Mouse (Mus musculus) lung, postnatal 10 days (tissue): ENCODE results near the gene Npy1r.
A peak's percentile ranks its signal among the peaks of the same experiment; 100 is the strongest.

Experiments
- DNase-seq: peaks from one replicate; pipeline ENCODE4 v3.0.0; 2021

Npy1r gene

GRCm38 (mm10) chr8:66696970-66697843 lies at the start of gene Npy1r:
Npy1r (plus strand) TSS chr8:66697192.
- DNase-seq, result peak; percentile 63

- no peak for DNase-seq
These were observed 15.7 kb upstream of the Npy1r start for GRCm38 (mm10) chr8:66681261-66681660.

GRCm38 (mm10) chr8:66687511-66688329 lies 9.3 kb upstream of the Npy1r start, which contains the start of gene Npy5r:
Npy5r (minus strand) TSS chr8:66688128.
- DNase-seq, result no peak

GRCm38 (mm10) chr8:66688395-66688794 lies 8.6 kb upstream of the Npy1r start:
- DNase-seq, result no peak

DNA sequence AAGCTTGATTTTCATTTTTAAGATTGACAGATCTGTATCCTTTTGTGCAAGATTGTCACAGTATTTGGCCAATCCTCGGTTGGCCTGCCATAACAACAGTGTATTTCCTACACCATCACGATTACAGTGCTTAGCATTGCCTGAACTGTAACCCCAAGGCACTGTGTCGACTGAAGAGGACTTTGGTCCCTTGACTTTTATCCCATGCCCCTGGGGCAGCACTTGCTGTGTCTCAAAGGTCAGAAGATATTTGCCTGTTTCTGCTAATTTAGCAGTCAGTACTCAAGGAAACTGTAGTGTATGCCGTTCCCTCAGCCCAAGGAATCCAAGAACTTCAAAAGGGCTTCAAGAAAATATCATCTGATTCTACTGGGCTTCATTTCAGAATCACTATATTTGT lies 8.2 kb upstream of the Npy1r start:
- DNase-seq, result no peak

DNA sequence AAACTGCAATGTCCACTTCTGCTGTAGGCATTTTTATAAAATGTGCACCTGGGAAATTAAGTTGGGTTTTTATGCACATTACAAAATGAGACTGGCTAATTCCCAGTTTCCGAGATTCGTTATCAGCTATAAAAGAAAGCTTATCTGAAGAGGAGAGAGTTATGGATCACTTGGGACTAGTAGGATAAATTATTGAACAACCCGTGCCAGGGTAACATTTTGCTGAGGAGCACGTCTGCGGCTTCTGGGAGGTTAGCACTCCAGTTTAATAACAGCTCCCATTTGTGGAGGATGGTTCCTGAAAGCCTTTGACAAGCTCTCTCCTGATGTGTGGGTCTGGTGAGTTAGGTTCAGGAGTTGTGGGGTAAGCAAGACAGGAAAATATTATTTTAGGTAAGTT lies 6.6 kb upstream of the Npy1r start:
- no peak for DNase-seq

- DNase-seq, result no peak
These were observed 1.0 kb downstream of the Npy1r start for GRCm38 (mm10) chr8:66698011-66698410.

- DNase-seq, result no peak
These were observed 1.8 kb downstream of the Npy1r start for GRCm38 (mm10) chr8:66698782-66699181.

DNA sequence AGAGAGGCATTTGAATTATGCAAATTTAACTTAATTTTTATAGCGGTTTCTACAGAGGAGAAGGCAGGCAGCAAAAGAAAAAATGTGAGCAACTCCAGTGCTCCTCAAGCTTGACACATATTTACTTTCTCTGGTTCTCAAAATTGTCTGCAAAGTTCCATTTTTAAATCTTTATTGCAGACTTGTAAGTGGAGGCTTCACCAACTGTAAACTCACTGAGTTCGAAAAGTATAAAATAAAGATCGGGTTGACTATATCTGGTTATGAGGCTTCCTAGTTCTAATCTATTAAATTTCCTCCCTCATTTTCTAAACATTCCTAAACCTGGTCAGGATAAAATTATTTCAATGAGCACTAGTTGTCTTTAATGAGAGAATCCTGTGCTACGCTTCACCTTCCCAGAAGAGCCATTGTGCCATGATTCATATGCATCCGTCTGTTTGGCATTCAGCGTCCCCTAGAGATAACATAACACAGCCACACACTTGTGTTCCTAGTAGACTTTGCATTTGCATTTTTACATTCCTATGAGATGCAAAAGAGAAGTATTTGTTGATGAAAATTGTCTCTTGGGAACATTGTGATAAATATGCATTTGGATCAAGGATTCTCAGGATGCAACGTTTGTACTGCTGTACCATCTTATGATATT lies 17.5 kb downstream of the Npy1r start:
- DNase-seq, result no peak

GRCm38 (mm10) chr8:66722835-66723234 lies 25.8 kb downstream of the Npy1r start:
- DNase-seq, result no peak

DNA sequence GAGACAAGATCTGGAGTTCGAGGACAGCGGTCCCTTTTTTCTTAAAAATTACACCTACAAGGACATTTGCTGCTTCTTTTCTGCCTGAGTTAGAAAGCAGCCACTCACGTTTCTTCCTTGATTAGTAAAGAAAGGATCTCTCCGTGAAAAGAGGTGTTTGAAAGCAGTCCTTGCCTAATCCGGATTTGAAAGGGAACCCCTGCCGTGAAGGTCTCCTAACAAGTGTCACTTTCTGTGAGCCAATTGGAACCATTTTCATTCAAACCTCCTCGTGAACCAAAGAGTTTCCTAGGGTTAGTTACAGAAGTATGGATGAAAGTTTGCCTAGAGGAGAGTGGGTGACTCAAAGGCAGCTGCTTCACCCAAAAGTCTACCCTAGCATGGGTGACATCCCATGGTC lies 32.5 kb downstream of the Npy1r start:
- no peak for DNase-seq

- DNase-seq, result no peak
These were observed 35.0 kb downstream of the Npy1r start for GRCm38 (mm10) chr8:66731957-66732356.

GRCm38 (mm10) chr8:66742359-66742758 lies 45.4 kb downstream of the Npy1r start:
- no peak for DNase-seq

- no peak for DNase-seq
These were observed 48.6 kb downstream of the Npy1r start for GRCm38 (mm10) chr8:66745612-66746011.

- no peak for DNase-seq
These were observed 54.6 kb downstream of the Npy1r start for GRCm38 (mm10) chr8:66751621-66752020.

DNA sequence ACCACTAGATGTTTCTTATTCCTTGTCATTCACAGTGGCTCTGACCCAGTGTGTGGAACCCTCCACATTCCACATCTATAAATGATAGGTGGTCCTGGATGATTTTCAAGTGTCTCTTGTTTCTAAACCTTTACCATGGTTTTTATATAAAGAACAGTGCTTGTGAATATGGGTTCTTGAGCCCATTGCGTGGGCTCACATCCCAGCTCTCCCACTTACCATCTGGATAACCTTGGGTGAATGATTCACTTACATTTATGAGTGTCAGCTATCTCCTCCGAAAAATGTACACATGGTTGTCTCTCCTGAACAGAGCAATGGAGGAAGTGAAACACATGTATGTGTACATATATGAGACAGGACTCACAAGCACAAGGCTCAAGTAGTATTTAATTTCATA lies 59.2 kb downstream of the Npy1r start:
- no peak for DNase-seq
